Mouse (Mus musculus) ES-E14 (cell line): ENCODE data around the gene Il17d.

Experiments
- HCFC1 ChIP-seq: IDR thresholded peaks from 2 replicates; pipeline ENCODE4 v1.6.1; 2012; ENCODE audit warnings: low read length, inconsistent platforms, borderline replicate concordance; ENCODE audit not compliant: insufficient read depth
- MAFK ChIP-seq: IDR thresholded peaks from 2 replicates; pipeline ENCODE4 v1.6.1; 2014; ENCODE audit warnings: mild to moderate bottlenecking, low read depth, low read length, inconsistent platforms; ENCODE audit not compliant: insufficient read depth
- ZC3H11A ChIP-seq: IDR thresholded peaks from 2 replicates; pipeline ENCODE4 v1.6.1; 2012; ENCODE audit warnings: low read depth, mild to moderate bottlenecking, inconsistent platforms, low read length, borderline replicate concordance

- no peak for TF ChIP-seq HCFC1
- TF ChIP-seq MAFK: no peak
- no peak for TF ChIP-seq ZC3H11A
Observed at GRCm38 (mm10) chr14:57547062-57547461, 22.5 kb downstream of the Il17d start.
